Mouse (Mus musculus) spleen, adult 2 months (tissue): ENCODE measurements around the gene Pigo.
"Not testable (repeated sequence)": the region's sequence is repeated elsewhere in the genome, so short reads cannot be mapped to it uniquely, and the experiment has no call there.

Experiments
- CTCF ChIP-seq: fragments of 200-500 bp; IDR thresholded peaks from 2 replicates; pipeline ENCODE4 v1.5.1; 2011; ENCODE audit warnings: mild to moderate bottlenecking, inconsistent platforms; ENCODE audit not compliant: insufficient read depth, insufficient read length, insufficient replicate concordance; ENCODE audit errors: extremely low read depth
- POLR2A ChIP-seq: fragments of 200-500 bp; IDR thresholded peaks from 2 replicates; pipeline ENCODE4 v1.6.1; 2011; ENCODE audit warnings: low read depth, low read length, inconsistent platforms

GRCm38 (mm10) chr4:42980467-42980866, 45.2 kb downstream of the Pigo start:
- not testable (repeated sequence) for TF ChIP-seq CTCF, POLR2A
